Mouse (Mus musculus): ENCODE results near the gene Hoga1.

The Hoga1 gene

DNA sequence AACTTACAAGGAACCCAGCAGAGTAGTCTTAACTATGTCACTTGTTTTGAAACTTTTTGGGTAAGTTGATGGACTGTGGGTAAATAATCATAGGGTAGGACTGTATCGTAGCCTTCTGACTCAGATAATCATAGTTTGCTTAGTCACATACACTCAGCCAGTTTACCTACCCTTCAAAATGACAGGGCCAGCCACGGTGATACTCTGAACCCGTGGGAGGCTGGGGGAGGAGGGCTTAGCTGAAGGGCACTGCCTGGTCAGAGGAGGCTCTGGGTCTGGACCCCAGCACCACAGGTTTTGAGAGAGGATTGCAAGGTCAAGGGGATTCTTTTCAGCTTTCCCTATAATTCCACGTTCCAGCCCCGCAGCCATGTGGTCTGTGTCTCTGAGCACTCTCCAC is 73.2 kb downstream of the Hoga1 start:
- no peak for DNase-seq (ENCODE audit: low spot score in 2 of 2)

GRCm38 (mm10) chr19:42120451-42120850 is 75.0 kb downstream of the Hoga1 start:
- DNase-seq (ENCODE audit: low spot score in 2 of 2) = no peak

Measured in spleen, postnatal 10 days (tissue).